Comparison of ENCODE assay signal across 13 mouse cellular contexts in the genomic region with DNA sequence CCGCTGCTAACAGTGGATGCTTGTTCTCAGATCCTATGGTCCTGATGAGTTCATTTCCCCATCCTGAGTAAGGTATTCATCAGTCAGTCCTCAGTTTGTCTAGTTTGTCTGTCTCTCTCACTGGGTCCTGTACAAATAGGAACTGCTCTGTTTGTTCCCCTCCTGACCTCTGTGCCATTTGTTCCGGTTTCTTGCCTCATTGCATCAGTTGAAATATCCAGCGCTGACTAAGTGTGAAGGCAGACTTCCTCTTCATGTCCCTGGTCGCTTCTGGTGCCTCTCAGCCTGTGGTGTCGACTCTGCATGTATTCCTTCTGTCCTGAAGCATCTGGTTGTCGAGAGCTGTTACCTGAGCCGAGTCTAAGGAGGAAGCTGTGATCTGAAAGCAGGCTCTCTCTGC. TPM values are rescaled to one million over a fixed set of nuclear protein-coding genes. Genes with fewer than 3 reads are reported as not detected.
A peak's percentile ranks its signal among the peaks of the same experiment; 100 is the strongest.
DNase-seq lines count a peak whose midpoint lies in the region; ATAC-seq and TF ChIP-seq lines count a peak whose summit lies in the region.
"Had no signal": no experiment of that assay in that cellular context is flagged by ENCODE, and none has a peak within 500 bp of the region (broad histone marks: within the 10 kb centered on the region; RNA-seq: fewer than 3 reads in every experiment).

No protein-coding gene starts in this region.

- H3K4me1 ChIP-seq in forebrain, embryonic 12.5 days = no peaks in the 10 kb centered on the region
- H3K4me1 ChIP-seq in forebrain, embryonic 10.5 days = no peaks in the 10 kb centered on the region
- H3K4me1 ChIP-seq in lung, postnatal 0 days (ENCODE audit: insufficient read depth, low read depth, low read length) = no peaks in the 10 kb centered on the region
- H3K4me1 ChIP-seq: lung, embryonic 15.5 days had no signal

- no peak for TF ChIP-seq CTCF in lung, postnatal 0 days (IDR thresholded peaks at IDR 0.05)

- no peak for ATAC-seq in forebrain, embryonic 12.5 days (ENCODE audit: low FRiP score)
- no peak for ATAC-seq in lung, postnatal 0 days
- peak; percentile 97 for ATAC-seq in granulocyte monocyte progenitor cell, adult 5-6 weeks (replicated peaks; ENCODE audit: poor library complexity, severe bottlenecking)
- ATAC-seq: intestine, postnatal 0 days had no signal

- no peak overlapping the region for H3K4me2 ChIP-seq in forebrain, embryonic 12.5 days
- no peak overlapping the region for H3K4me2 ChIP-seq in lung, postnatal 0 days (replicated peaks; ENCODE audit: low read depth, low read length)
- H3K4me2 ChIP-seq: heart, embryonic 11.5 days; lung, embryonic 15.5 days had no signal

- DNase-seq in forebrain, embryonic 10.5 days (ENCODE audit: extremely low spot score, low spot score) = no peak
- peak; percentile 45 for DNase-seq in lung, postnatal 0 days (ENCODE audit: low spot score)
- DNase-seq in lung, postnatal 10 days = no peak
- peak; percentile 31 to 41 for DNase-seq in natural killer cell, adult 2 months (ENCODE audit: low spot score in 2 of 2)
- DNase-seq in frontal cortex, postnatal 10 days (ENCODE audit: low spot score in 2 of 2) = no peak
- no peak for DNase-seq in ovary, postnatal 36 days (ENCODE audit: low spot score)
- DNase-seq: adrenal gland, postnatal 25 days; layer of hippocampus, postnatal 36 days had no signal

- 82% methylated on average over 7 of the region's 7 CpGs for WGBS in forebrain, embryonic 12.5 days
- 90% methylated on average over 7 of the region's 7 CpGs for WGBS in forebrain, embryonic 10.5 days
- WGBS in lung, postnatal 0 days = 60% methylated on average over 7 of the region's 7 CpGs

- peaks cover 50% of the 10 kb centered on the region for H3K36me3 ChIP-seq in forebrain, embryonic 12.5 days (replicated peaks)
- peaks cover 41% of the 10 kb centered on the region for H3K36me3 ChIP-seq in forebrain, embryonic 10.5 days (replicated peaks)
- H3K36me3 ChIP-seq in lung, postnatal 0 days (ENCODE audit: insufficient read depth, low read length) = peaks cover 14% of the 10 kb centered on the region; the same call in 1 of the 2 replicates

- no peaks in the 10 kb centered on the region for H3K9me3 ChIP-seq in forebrain, embryonic 12.5 days
- H3K9me3 ChIP-seq in forebrain, embryonic 10.5 days = no peaks in the 10 kb centered on the region
- H3K9me3 ChIP-seq in lung, postnatal 0 days (ENCODE audit: low read length) = no peaks in the 10 kb centered on the region
- H3K9me3 ChIP-seq: lung, embryonic 15.5 days had no signal

- no peak overlapping the region for H3K9ac ChIP-seq in forebrain, embryonic 12.5 days
- H3K9ac ChIP-seq in lung, postnatal 0 days (replicated peaks; ENCODE audit: low read depth) = no peak overlapping the region
- H3K9ac ChIP-seq: lung, embryonic 15.5 days had no signal

- H3K27me3 ChIP-seq in forebrain, embryonic 12.5 days = no peaks in the 10 kb centered on the region
- H3K27me3 ChIP-seq in forebrain, embryonic 10.5 days (ENCODE audit: poor library complexity, severe bottlenecking) = no peaks in the 10 kb centered on the region
- no peaks in the 10 kb centered on the region for H3K27me3 ChIP-seq in lung, postnatal 0 days (replicated peaks; ENCODE audit: insufficient read depth, low read length)
- H3K27me3 ChIP-seq: lung, embryonic 15.5 days had no signal

- H3K4me3 ChIP-seq in forebrain, embryonic 12.5 days (replicated peaks) = no peak overlapping the region
- no peak overlapping the region for H3K4me3 ChIP-seq in forebrain, embryonic 10.5 days
- H3K4me3 ChIP-seq in lung, postnatal 0 days (ENCODE audit: low read depth, low read length) = no peak overlapping the region
- H3K4me3 ChIP-seq: lung, embryonic 15.5 days had no signal

- TF ChIP-seq EP300 in lung, postnatal 0 days (IDR thresholded peaks at IDR 0.05) = no peak

- H3K27ac ChIP-seq in forebrain, embryonic 12.5 days = 0 out of 2 replicates have a peak overlapping the region, but pooled peaks have one; percentile 36
- no peak overlapping the region for H3K27ac ChIP-seq in forebrain, embryonic 10.5 days
- H3K27ac ChIP-seq in lung, postnatal 0 days (ENCODE audit: low read length) = no peak overlapping the region
- H3K27ac ChIP-seq: lung, embryonic 15.5 days had no signal

RNA-seq across cellular contexts. Expression of gene Pknox1, which starts 30.1 kb away (rescaled TPM):
- 30.6 and 31.3 TPM in 2 replicates for polyA plus RNA-seq in forebrain, embryonic 12.5 days (2016; fragmentation: Nextera tagmentation; extraction: Ambion mirVana)
- 18.3 and 19.1 TPM in 2 replicates for polyA plus RNA-seq in forebrain, embryonic 10.5 days (2016; fragmentation: Nextera tagmentation; extraction: Ambion mirVana)
- 15.0 and 19.9 TPM in 2 replicates for polyA plus RNA-seq in lung, postnatal 0 days (2015; fragmentation: Nextera tagmentation; extraction: Ambion mirVana)
- total RNA-seq in granulocyte monocyte progenitor cell, adult 5-6 weeks (2014; fragmentation: Nextera tagmentation) = 19.0 and 32.7 TPM in 2 replicates
- 21.2 and 30.7 TPM in 2 replicates for total RNA-seq in granulocyte monocyte progenitor cell, adult 5-6 weeks (2017)

RNA-seq across cellular contexts. Expression of gene Cbs, which starts 42.4 kb away (rescaled TPM):
- 2.6 and 2.7 TPM in 2 replicates for polyA plus RNA-seq in forebrain, embryonic 12.5 days (2016; fragmentation: Nextera tagmentation; extraction: Ambion mirVana)
- polyA plus RNA-seq in forebrain, embryonic 10.5 days (2016; fragmentation: Nextera tagmentation; extraction: Ambion mirVana) = 2.1 and 2.3 TPM in 2 replicates
- polyA plus RNA-seq in lung, postnatal 0 days (2015; fragmentation: Nextera tagmentation; extraction: Ambion mirVana) = 1.2 and 1.4 TPM in 2 replicates
- total RNA-seq in granulocyte monocyte progenitor cell, adult 5-6 weeks (2014; fragmentation: Nextera tagmentation) = 0.28 and 4.8 TPM in 2 replicates
- total RNA-seq in granulocyte monocyte progenitor cell, adult 5-6 weeks (2017) = 0.57 and 0.99 TPM in 2 replicates

Comparison
In these comparisons a context has a peak if more than half of its experiments do, and no peak if none do; other contexts are left out.
1. DNase-seq: peak in lung, postnatal 0 days (single experiment) and natural killer cell, adult 2 months (2 of 2); none in forebrain, embryonic 10.5 days (single experiment), lung, postnatal 10 days (single experiment), frontal cortex, postnatal 10 days (0 of 2) and ovary, postnatal 36 days (single experiment).